Mouse (Mus musculus): ENCODE data around the gene Dusp11. TPM values are rescaled to one million over a fixed set of nuclear protein-coding genes. Genes with fewer than 3 reads are reported as not detected.
"Not testable (repeated sequence)": the region's sequence is repeated elsewhere in the genome, so short reads cannot be mapped to it uniquely, and the experiment has no call there.

Gene Dusp11
- polyA plus RNA-seq, 1 experiment from 2014 or later, result 54.4 TPM

GRCm38 (mm10) chr6:85973336-85973735 lies 11.9 kb upstream of the Dusp11 start:
- WGBS, result 85% methylated on average over 3 of the region's 3 CpGs
- no peak overlapping the region for H3K4me3 ChIP-seq
- H3K27me3 ChIP-seq, result no peaks in the 10 kb centered on the region
- H3K27ac ChIP-seq, result no peak overlapping the region
- no peak overlapping the region for H3K9ac ChIP-seq
- H3K36me3 ChIP-seq, result no peaks in the 10 kb centered on the region
- no peak for ATAC-seq (ENCODE audit: low FRiP score)
- no peaks in the 10 kb centered on the region for H3K4me1 ChIP-seq
- no peaks in the 10 kb centered on the region for H3K9me3 ChIP-seq (replicated peaks)
- no peak overlapping the region for H3K4me2 ChIP-seq (replicated peaks)

DNA sequence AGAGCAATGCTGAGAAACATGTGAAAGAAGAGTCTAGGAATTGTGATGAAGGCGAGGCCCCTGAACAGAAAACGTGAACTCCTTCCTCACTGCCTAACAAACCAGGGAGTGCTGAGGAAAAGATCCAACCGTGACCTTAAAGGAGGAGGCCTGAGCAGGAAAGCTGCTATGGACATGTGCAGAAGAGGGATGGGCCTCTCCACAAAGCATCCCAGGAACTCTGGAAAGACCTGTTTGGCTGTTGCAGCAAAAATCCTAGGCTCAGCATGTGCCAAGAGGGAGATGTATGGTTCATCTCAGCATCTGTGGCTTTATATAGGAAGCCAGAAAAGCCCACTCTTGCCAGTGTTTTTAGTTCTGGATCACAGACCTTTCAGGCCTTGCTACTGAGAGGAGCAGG lies 11.2 kb upstream of the Dusp11 start:
- H3K9ac ChIP-seq, result no peak overlapping the region
- WGBS, result 77% methylated on average over 3 of the region's 3 CpGs
- no peaks in the 10 kb centered on the region for H3K4me1 ChIP-seq
- H3K27me3 ChIP-seq, result no peaks in the 10 kb centered on the region
- no peak overlapping the region for H3K4me2 ChIP-seq (replicated peaks)
- H3K9me3 ChIP-seq (replicated peaks), result no peaks in the 10 kb centered on the region
- no peak overlapping the region for H3K4me3 ChIP-seq
- H3K27ac ChIP-seq, result no peak overlapping the region
- ATAC-seq (ENCODE audit: low FRiP score), result no peak
- no peaks in the 10 kb centered on the region for H3K36me3 ChIP-seq

GRCm38 (mm10) chr6:85969889-85970288 lies 8.4 kb upstream of the Dusp11 start:
- Histone ChIP-seq H3K27ac (no peak overlapping the region), H3K9me3 (replicated peaks) (no peaks in the 10 kb centered on the region), H3K36me3 (no peaks in the 10 kb centered on the region), H3K9ac (no peak overlapping the region), H3K4me2 (replicated peaks) (no peak overlapping the region), H3K27me3 (no peaks in the 10 kb centered on the region; the same call in 1 of the 2 replicates), H3K4me3 (no peak overlapping the region), H3K4me1 (no peaks in the 10 kb centered on the region)
- ATAC-seq (ENCODE audit: low FRiP score), result no peak
- WGBS, result 81% methylated on average over 2 of the region's 2 CpGs

DNA sequence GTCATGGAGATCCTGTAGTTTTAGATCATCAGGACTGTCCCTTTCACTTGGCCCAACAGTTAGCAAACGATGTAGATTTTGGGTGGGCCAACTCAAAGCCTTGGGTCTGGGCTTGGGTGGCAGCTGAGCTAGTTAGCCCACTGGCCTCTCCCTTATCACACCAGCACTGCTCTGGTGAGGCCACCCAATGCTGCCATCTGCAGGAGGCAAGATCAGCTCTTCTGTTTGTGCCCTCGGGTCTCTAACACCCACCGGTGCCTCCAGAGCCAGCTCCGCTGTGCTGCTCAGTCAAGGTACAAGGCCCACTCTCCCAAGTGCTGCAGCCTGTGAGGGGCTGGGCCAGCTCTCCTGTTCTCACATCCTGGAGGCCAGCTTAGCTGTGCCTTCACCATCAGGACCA lies 5.2 kb upstream of the Dusp11 start:
- no peak overlapping the region for H3K4me2 ChIP-seq (replicated peaks)
- ATAC-seq (ENCODE audit: low FRiP score), result no peak
- WGBS, result 83% methylated on average over 4 of the region's 4 CpGs
- H3K27ac ChIP-seq, result no peak overlapping the region
- no peaks in the 10 kb centered on the region for H3K9me3 ChIP-seq (replicated peaks)
- H3K36me3 ChIP-seq, result no peaks in the 10 kb centered on the region
- no peaks in the 10 kb centered on the region; the same call in 1 of the 2 replicates for H3K27me3 ChIP-seq
- H3K4me3 ChIP-seq, result no peak overlapping the region
- no peaks in the 10 kb centered on the region for H3K4me1 ChIP-seq
- no peak overlapping the region for H3K9ac ChIP-seq

DNA sequence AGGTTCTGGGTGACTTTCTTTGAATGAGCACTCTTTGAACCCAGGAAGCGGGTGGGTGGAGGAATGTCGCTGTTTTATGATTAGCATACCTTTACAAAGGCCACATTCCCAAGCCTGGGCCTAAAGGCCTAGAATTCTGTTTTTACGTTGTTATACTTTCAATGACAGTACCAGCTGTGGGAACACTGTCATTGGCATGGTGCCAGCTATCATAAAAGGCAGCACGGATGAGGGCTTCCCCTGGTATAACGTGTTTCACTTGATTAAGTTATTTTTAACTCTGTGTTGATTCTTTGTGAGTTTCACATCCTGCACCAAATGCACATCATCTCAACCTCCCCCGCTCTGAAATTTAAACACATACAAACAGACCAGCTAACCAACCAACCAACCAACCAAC lies 4.6 kb upstream of the Dusp11 start:
- H3K4me3 ChIP-seq; H3K9me3 ChIP-seq (replicated peaks); H3K9ac ChIP-seq; H3K27ac ChIP-seq; H3K36me3 ChIP-seq; H3K27me3 ChIP-seq; ATAC-seq (ENCODE audit: low FRiP score); H3K4me2 ChIP-seq (replicated peaks); H3K4me1 ChIP-seq: not testable (repeated sequence)
- 46% methylated on average over 6 of the region's 6 CpGs for WGBS

DNA sequence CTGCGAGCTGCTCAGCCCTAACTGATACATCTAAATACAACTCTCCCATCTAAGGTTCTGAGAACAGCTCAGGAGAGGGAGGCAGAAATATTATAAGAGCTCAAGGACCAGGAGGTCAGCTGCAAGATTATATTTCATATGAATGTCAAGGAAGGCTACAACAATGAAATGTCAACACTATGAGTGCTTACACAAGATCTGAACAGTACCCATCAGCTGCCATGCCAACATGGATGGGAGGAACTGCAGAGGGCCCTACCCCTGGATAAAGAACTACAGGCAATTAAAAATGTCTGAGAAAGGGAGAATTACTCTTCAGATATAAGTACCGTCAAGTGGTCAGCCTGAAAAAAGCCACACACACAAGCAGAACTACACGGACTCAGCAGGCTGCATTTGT lies 3.9 kb downstream of the Dusp11 start:
- no peak for ATAC-seq (ENCODE audit: low FRiP score)
- no peaks in the 10 kb centered on the region for H3K9me3 ChIP-seq (replicated peaks)
- peaks cover 8% of the 10 kb centered on the region for H3K4me1 ChIP-seq
- H3K4me2 ChIP-seq (replicated peaks), result no peak overlapping the region
- H3K27me3 ChIP-seq, result no peaks in the 10 kb centered on the region
- WGBS, result 85% methylated on average over 3 of the region's 3 CpGs
- H3K9ac ChIP-seq, result no peak overlapping the region
- no peak overlapping the region for H3K27ac ChIP-seq
- peaks cover 42% of the 10 kb centered on the region for H3K36me3 ChIP-seq
- no peak overlapping the region for H3K4me3 ChIP-seq

DNA sequence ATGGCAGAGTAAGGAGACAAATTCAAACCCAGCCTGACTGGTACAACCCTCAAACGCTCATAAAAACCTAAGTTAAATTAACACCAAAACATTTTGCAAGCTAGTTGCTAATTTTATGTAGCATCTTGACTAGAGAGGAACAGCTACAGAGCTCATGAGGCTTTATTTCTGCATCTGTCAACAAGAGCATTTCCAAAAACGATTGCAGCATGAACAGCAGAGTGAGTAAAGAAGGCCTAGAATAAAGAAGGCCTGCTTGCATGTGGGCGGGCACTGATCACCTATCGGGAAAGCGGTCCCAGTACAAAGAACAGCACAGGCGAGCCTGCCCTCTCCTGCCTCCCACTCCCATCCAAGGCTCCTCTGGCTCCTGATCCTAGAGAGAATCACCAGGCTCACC lies 12.9 kb downstream of the Dusp11 start:
- Histone ChIP-seq H3K4me2 (replicated peaks) (no peak overlapping the region), H3K4me1 (no peaks in the 10 kb centered on the region), H3K27me3 (no peaks in the 10 kb centered on the region), H3K36me3 (peaks cover 91% of the 10 kb centered on the region), H3K9me3 (replicated peaks) (no peaks in the 10 kb centered on the region), H3K27ac (no peak overlapping the region), H3K9ac (no peak overlapping the region), H3K4me3 (no peak overlapping the region)
- no peak for ATAC-seq (ENCODE audit: low FRiP score)
- WGBS, result 83% methylated on average over 6 of the region's 6 CpGs

DNA sequence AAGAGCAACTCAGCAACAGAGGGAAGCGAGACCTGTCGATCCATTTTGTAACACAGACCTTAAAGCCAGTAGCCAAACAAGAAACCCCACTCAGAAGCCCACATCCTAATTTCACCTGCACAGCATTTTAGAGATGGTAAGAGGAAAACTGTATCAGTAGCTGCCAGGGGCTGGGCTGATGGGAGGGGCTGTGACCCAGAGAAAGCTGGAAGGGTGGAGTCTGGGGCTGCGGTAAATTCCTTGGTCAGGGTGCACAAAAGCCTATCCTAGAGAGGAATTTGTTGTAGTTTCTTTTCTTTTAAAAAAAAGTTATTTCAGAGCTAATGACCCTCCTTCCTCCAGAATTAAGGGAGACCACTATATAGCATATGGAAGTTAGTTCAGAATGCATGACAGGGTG lies 19.0 kb downstream of the Dusp11 start:
- peaks cover 46% of the 10 kb centered on the region for H3K36me3 ChIP-seq
- WGBS, result 96% methylated on average over 3 of the region's 3 CpGs

GRCm38 (mm10) chr6:85938701-85939100 lies 22.8 kb downstream of the Dusp11 start:
- ATAC-seq (ENCODE audit: low FRiP score), result no peak

More for the DNA sequence above, 19.0 kb downstream of the Dusp11 start:
- Histone ChIP-seq H3K27me3 (no peaks in the 10 kb centered on the region), H3K9ac (no peak overlapping the region), H3K9me3 (replicated peaks) (no peaks in the 10 kb centered on the region), H3K4me3 (no peak overlapping the region), H3K27ac (no peak overlapping the region), H3K4me1 (no peaks in the 10 kb centered on the region), H3K4me2 (replicated peaks) (no peak overlapping the region)
- ATAC-seq (ENCODE audit: low FRiP score), result no peak

DNA sequence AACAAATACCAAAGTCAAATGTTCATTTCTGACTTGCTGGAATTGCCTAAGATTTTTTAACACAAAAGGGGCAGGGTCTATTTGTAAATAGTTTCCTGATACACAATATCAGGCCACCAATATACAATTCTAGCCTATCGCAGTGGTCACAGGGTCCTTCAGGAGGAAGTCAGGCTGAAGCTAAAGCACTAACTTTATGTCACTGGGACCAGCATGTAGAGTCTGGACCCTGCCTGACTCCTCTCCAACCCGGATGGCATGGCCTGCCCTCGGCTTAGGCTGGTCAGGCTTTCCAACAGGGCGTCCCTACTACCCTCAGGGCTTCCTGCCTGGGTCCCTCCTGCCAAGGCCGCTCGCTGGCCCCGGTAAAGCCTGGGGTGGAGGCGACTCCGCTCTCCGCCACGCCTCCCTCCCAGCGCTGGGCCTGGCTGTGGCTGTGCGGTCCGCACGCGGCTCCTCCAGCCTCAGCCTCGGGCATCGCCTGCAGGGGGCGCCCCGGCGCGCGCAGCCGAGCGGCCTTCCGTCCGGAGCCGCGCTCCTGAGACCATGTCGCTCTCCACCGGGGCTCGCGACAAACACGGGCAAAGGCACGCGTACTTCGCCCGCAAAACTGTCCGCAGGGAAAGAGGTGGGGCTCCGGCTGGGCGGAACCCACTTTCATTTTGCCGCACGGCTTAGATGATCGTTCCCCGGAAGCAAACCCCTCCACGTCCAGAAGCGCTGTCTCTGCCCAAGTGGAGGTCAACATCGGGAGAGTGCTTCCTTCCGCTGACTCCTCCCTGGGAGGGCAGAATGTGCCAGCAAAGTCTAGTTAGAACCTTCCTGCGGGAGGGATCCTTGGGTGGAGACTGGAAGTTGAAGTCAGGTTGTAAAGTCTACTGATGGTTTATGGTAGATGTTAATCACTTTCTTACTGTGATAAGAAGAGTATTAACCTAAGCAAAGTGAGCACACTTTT lies 24.7 kb downstream of the Dusp11 start:
- ATAC-seq (ENCODE audit: low FRiP score), result peak; percentile 96
- Histone ChIP-seq H3K27ac (peak overlapping the region; percentile 60), H3K4me2 (replicated peaks) (peak overlapping the region; percentile 54)

More at GRCm38 (mm10) chr6:85938701-85939100, 22.8 kb downstream of the Dusp11 start:
- Histone ChIP-seq H3K4me1 (no peaks in the 10 kb centered on the region; the same call in 1 of the 2 replicates), H3K36me3 (peaks cover 11% of the 10 kb centered on the region), H3K9ac (no peak overlapping the region), H3K27ac (no peak overlapping the region), H3K4me2 (replicated peaks) (no peak overlapping the region), H3K27me3 (no peaks in the 10 kb centered on the region), H3K9me3 (replicated peaks) (no peaks in the 10 kb centered on the region), H3K4me3 (no peak overlapping the region)
- WGBS, result 81% methylated on average over 10 of the region's 10 CpGs

GRCm38 (mm10) chr6:85935646-85936045 lies 25.8 kb downstream of the Dusp11 start:
- no peak overlapping the region for H3K27ac ChIP-seq
- no peaks in the 10 kb centered on the region; the same call in 1 of the 2 replicates for H3K4me1 ChIP-seq
- H3K4me3 ChIP-seq, result no peak overlapping the region
- no peak for ATAC-seq (ENCODE audit: low FRiP score)
- H3K36me3 ChIP-seq, result peaks cover 15% of the 10 kb centered on the region; the same call in 1 of the 2 replicates
- no peaks in the 10 kb centered on the region for H3K27me3 ChIP-seq
- no peak overlapping the region for H3K4me2 ChIP-seq (replicated peaks)
- WGBS, result 57% methylated on average over 3 of the region's 3 CpGs
- no peak overlapping the region for H3K9ac ChIP-seq
- no peaks in the 10 kb centered on the region for H3K9me3 ChIP-seq (replicated peaks)

More for the DNA sequence above, 24.7 kb downstream of the Dusp11 start:
- Histone ChIP-seq H3K36me3 (peaks cover 15% of the 10 kb centered on the region; the same call in 1 of the 2 replicates), H3K4me3 (peak overlapping the region; percentile 44), H3K9ac (peak overlapping the region; percentile 49)
- H3K27me3 ChIP-seq; H3K4me1 ChIP-seq; H3K9me3 ChIP-seq (replicated peaks): not testable (repeated sequence)
- 2% methylated on average over 49 of the region's 50 CpGs for WGBS

- WGBS, result 76% methylated on average over 8 of the region's 8 CpGs
- Histone ChIP-seq H3K9ac (no peak overlapping the region), H3K27me3 (no peaks in the 10 kb centered on the region), H3K36me3 (peaks cover 30% of the 10 kb centered on the region), H3K4me3 (no peak overlapping the region), H3K9me3 (replicated peaks) (no peaks in the 10 kb centered on the region), H3K27ac (no peak overlapping the region), H3K4me1 (no peaks in the 10 kb centered on the region; the same call in 1 of the 2 replicates), H3K4me2 (replicated peaks) (no peak overlapping the region)
- ATAC-seq (ENCODE audit: low FRiP score), result no peak
These were observed 27.4 kb downstream of the Dusp11 start for GRCm38 (mm10) chr6:85934047-85934446.

- ATAC-seq (ENCODE audit: low FRiP score), result no peak
- WGBS, result 82% methylated on average over 1 of the region's 1 CpGs
These were observed 32.2 kb downstream of the Dusp11 start for GRCm38 (mm10) chr6:85929312-85929711.

More at GRCm38 (mm10) chr6:85929312-85929711, 32.2 kb downstream of the Dusp11 start:
- peaks cover 67% of the 10 kb centered on the region for H3K36me3 ChIP-seq
- H3K27ac ChIP-seq, result no peak overlapping the region
- no peaks in the 10 kb centered on the region for H3K27me3 ChIP-seq
- H3K4me2 ChIP-seq (replicated peaks), result no peak overlapping the region
- no peaks in the 10 kb centered on the region for H3K4me1 ChIP-seq
- H3K9ac ChIP-seq, result no peak overlapping the region
- H3K9me3 ChIP-seq (replicated peaks), result no peaks in the 10 kb centered on the region
- H3K4me3 ChIP-seq, result no peak overlapping the region

All from hindbrain, embryonic 12.5 days (tissue).